Mouse (Mus musculus): Measurements from ENCODE around the gene Maml2. TPM values are rescaled to one million over a fixed set of nuclear protein-coding genes. Genes with fewer than 3 reads are reported as not detected.

The Maml2 gene
- polyA plus RNA-seq, 1 experiment from 2014 or later, result 4.3 TPM

GRCm38 (mm10) chr9:13515976-13516375 is 218.2 kb downstream of the Maml2 start:
- ATAC-seq (ENCODE audit: low FRiP score, low TSS enrichment), result no peak
- H3K4me3 ChIP-seq (ENCODE audit: low read depth, low read length), result no peak overlapping the region
- DNase-seq (ENCODE audit: low spot score), result no peak
- TF ChIP-seq EP300 (optimal IDR thresholded peaks at IDR 0.05), result no peak
- no peaks in the 10 kb centered on the region for H3K36me3 ChIP-seq (ENCODE audit: control insufficient read depth, insufficient read depth, low read length)
- no peaks in the 10 kb centered on the region for H3K27me3 ChIP-seq (ENCODE audit: control insufficient read depth, insufficient read depth, low read length)
- no peaks in the 10 kb centered on the region for H3K9me3 ChIP-seq (ENCODE audit: control insufficient read depth, low read length)
- WGBS, result 44% methylated on average over 2 of the region's 2 CpGs
- H3K27ac ChIP-seq (replicated peaks), result no peak overlapping the region
- no peak overlapping the region for H3K9ac ChIP-seq (ENCODE audit: low read length)
- H3K4me2 ChIP-seq (replicated peaks; ENCODE audit: low read depth), result no peak overlapping the region
- H3K4me1 ChIP-seq (replicated peaks; ENCODE audit: control insufficient read depth, insufficient read depth), result no peaks in the 10 kb centered on the region

DNA sequence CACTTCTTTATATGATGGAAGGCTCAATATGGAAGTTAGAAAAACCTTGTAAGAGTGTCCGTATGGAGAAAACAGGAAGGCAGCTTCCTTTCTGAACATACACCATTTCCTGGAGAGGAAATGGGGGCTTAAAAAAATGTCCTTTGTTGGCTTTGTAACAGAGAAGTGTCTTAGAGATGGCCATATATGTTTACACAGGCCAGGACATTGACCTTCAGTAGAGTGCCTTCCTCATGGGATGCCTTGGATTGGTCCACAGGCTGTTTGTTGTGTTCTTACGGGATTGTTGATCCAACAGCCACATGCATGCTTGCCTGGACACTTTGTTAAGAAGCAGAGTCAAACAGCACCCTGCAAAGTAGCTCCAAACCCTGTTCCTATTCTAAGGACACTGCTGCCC is 220.3 kb downstream of the Maml2 start:
- ATAC-seq (ENCODE audit: low FRiP score, low TSS enrichment) (0 out of 2 replicates have a peak, but pooled peaks have one; percentile 49), DNase-seq (ENCODE audit: low spot score) (no peak)
- Histone ChIP-seq H3K27ac (replicated peaks) (no peak overlapping the region; the same call in 1 of the 2 replicates), H3K4me2 (replicated peaks; ENCODE audit: low read depth) (no peak overlapping the region), H3K4me1 (replicated peaks; ENCODE audit: control insufficient read depth, insufficient read depth) (no peaks in the 10 kb centered on the region), H3K9ac (ENCODE audit: low read length) (no peak overlapping the region), H3K27me3 (ENCODE audit: control insufficient read depth, insufficient read depth, low read length) (no peaks in the 10 kb centered on the region), H3K9me3 (ENCODE audit: control insufficient read depth, low read length) (no peaks in the 10 kb centered on the region), H3K4me3 (ENCODE audit: low read depth, low read length) (no peak overlapping the region), H3K36me3 (ENCODE audit: control insufficient read depth, insufficient read depth, low read length) (no peaks in the 10 kb centered on the region)
- TF ChIP-seq CTCF (IDR thresholded peaks at IDR 0.05; ENCODE audit: low read depth) (no peak), EP300 (optimal IDR thresholded peaks at IDR 0.05) (no peak)
- WGBS, result 70% methylated on average over 2 of the region's 2 CpGs

GRCm38 (mm10) chr9:13518441-13518971 is 220.7 kb downstream of the Maml2 start:
- H3K4me1 ChIP-seq (replicated peaks; ENCODE audit: control insufficient read depth, insufficient read depth), result no peaks in the 10 kb centered on the region
- H3K9ac ChIP-seq (ENCODE audit: low read length), result no peak overlapping the region
- no peaks in the 10 kb centered on the region for H3K27me3 ChIP-seq (ENCODE audit: control insufficient read depth, insufficient read depth, low read length)
- H3K9me3 ChIP-seq (ENCODE audit: control insufficient read depth, low read length), result no peaks in the 10 kb centered on the region
- no peaks in the 10 kb centered on the region for H3K36me3 ChIP-seq (ENCODE audit: control insufficient read depth, insufficient read depth, low read length)
- DNase-seq (ENCODE audit: low spot score) (no peak), ATAC-seq (ENCODE audit: low FRiP score, low TSS enrichment) (0 out of 2 replicates have a peak, but pooled peaks have one; percentile 18)
- TF ChIP-seq CTCF (IDR thresholded peaks at IDR 0.05; ENCODE audit: low read depth) (no peak), EP300 (optimal IDR thresholded peaks at IDR 0.05) (no peak)
- WGBS, result 73% methylated on average over 2 of the region's 2 CpGs
- no peak overlapping the region for H3K4me2 ChIP-seq (replicated peaks; ENCODE audit: low read depth)
- H3K4me3 ChIP-seq (ENCODE audit: low read depth, low read length), result no peak overlapping the region
- H3K27ac ChIP-seq (replicated peaks), result peak overlapping the region; percentile 18; the same call in 1 of the 2 replicates

- no peak overlapping the region for H3K4me3 ChIP-seq (ENCODE audit: low read depth, low read length)
- no peak overlapping the region for H3K9ac ChIP-seq (ENCODE audit: low read length)
- WGBS, result 58% methylated on average over 9 of the region's 9 CpGs
- H3K4me1 ChIP-seq (replicated peaks; ENCODE audit: control insufficient read depth, insufficient read depth), result no peaks in the 10 kb centered on the region
- H3K4me2 ChIP-seq (replicated peaks; ENCODE audit: low read depth), result no peak overlapping the region
- H3K36me3 ChIP-seq (ENCODE audit: control insufficient read depth, insufficient read depth, low read length), result no peaks in the 10 kb centered on the region
- no peak overlapping the region for H3K27ac ChIP-seq (replicated peaks)
- H3K27me3 ChIP-seq (ENCODE audit: control insufficient read depth, insufficient read depth, low read length), result no peaks in the 10 kb centered on the region
- no peak for DNase-seq (ENCODE audit: low spot score)
- no peak for TF ChIP-seq EP300 (optimal IDR thresholded peaks at IDR 0.05)
- no peak for TF ChIP-seq CTCF (IDR thresholded peaks at IDR 0.05; ENCODE audit: low read depth)
- no peaks in the 10 kb centered on the region for H3K9me3 ChIP-seq (ENCODE audit: control insufficient read depth, low read length)
- ATAC-seq (ENCODE audit: low FRiP score, low TSS enrichment), result no peak
These were observed 224.5 kb downstream of the Maml2 start for GRCm38 (mm10) chr9:13522061-13522820.

- H3K4me3 ChIP-seq (ENCODE audit: low read depth, low read length), result no peak overlapping the region
- ATAC-seq (ENCODE audit: low FRiP score, low TSS enrichment) (no peak), DNase-seq (ENCODE audit: low spot score) (no peak)
- no peaks in the 10 kb centered on the region for H3K9me3 ChIP-seq (ENCODE audit: control insufficient read depth, low read length)
- H3K4me1 ChIP-seq (replicated peaks; ENCODE audit: control insufficient read depth, insufficient read depth), result no peaks in the 10 kb centered on the region
- H3K27ac ChIP-seq (replicated peaks), result 0 out of 2 replicates have a peak overlapping the region, but pooled peaks have one; percentile 24
- TF ChIP-seq EP300 (optimal IDR thresholded peaks at IDR 0.05) (no peak), CTCF (IDR thresholded peaks at IDR 0.05; ENCODE audit: low read depth) (no peak)
- H3K4me2 ChIP-seq (replicated peaks; ENCODE audit: low read depth), result no peak overlapping the region
- no peak overlapping the region for H3K9ac ChIP-seq (ENCODE audit: low read length)
- H3K36me3 ChIP-seq (ENCODE audit: control insufficient read depth, insufficient read depth, low read length), result no peaks in the 10 kb centered on the region
- WGBS, result 81% methylated on average over 3 of the region's 3 CpGs
- H3K27me3 ChIP-seq (ENCODE audit: control insufficient read depth, insufficient read depth, low read length), result no peaks in the 10 kb centered on the region
These were observed 225.3 kb downstream of the Maml2 start for GRCm38 (mm10) chr9:13523046-13523445.

DNA sequence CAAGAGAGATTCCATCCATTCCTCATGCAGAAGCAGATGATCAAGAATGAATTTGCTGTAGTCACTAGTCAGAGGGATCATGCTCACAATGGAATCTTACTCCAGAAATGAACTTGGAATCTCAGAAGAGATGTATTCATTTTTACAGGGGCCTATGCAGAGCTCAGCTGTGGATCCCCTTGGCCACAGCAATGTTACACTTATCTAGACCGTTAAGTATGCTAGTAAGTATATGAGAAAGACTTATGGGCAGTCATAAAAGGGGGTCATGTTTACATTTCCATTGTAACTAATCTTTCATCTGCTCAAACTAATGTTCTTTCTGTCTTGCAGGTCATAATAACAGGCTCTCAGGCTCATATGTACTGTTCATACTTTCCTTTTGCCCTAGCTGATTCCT is 227.3 kb downstream of the Maml2 start:
- H3K27ac ChIP-seq (replicated peaks), result no peak overlapping the region; the same call in 1 of the 2 replicates
- 16% methylated on average over 1 of the region's 1 CpGs for WGBS
- H3K4me3 ChIP-seq (ENCODE audit: low read depth, low read length), result no peak overlapping the region
- no peak overlapping the region for H3K9ac ChIP-seq (ENCODE audit: low read length)
- H3K9me3 ChIP-seq (ENCODE audit: control insufficient read depth, low read length), result no peaks in the 10 kb centered on the region
- TF ChIP-seq EP300 (optimal IDR thresholded peaks at IDR 0.05), result no peak
- ATAC-seq (ENCODE audit: low FRiP score, low TSS enrichment) (peak; percentile 12; the same call in 1 of the 2 replicates), DNase-seq (ENCODE audit: low spot score) (no peak)
- H3K27me3 ChIP-seq (ENCODE audit: control insufficient read depth, insufficient read depth, low read length), result no peaks in the 10 kb centered on the region
- H3K4me2 ChIP-seq (replicated peaks; ENCODE audit: low read depth), result no peak overlapping the region
- no peaks in the 10 kb centered on the region for H3K36me3 ChIP-seq (ENCODE audit: control insufficient read depth, insufficient read depth, low read length)
- no peaks in the 10 kb centered on the region for H3K4me1 ChIP-seq (replicated peaks; ENCODE audit: control insufficient read depth, insufficient read depth)

All from stomach, postnatal 0 days (tissue).